Comparison of ENCODE assay signal across 8 mouse cellular contexts in genomic region chr19:5073028-5073427, GRCm38 (mm10). TPM values are rescaled to one million over a fixed set of nuclear protein-coding genes. Genes with fewer than 3 reads are reported as not detected.
DNase-seq lines count a peak whose midpoint lies in the region; ATAC-seq and TF ChIP-seq lines count a peak whose summit lies in the region.

No protein-coding gene starts in this region.

- peaks cover 19 to 25% of the 10 kb centered on the region in 2 experiments for H3K4me1 ChIP-seq in heart, embryonic 14.5 days (ENCODE audit: control insufficient read depth in 2 of 2, insufficient read depth in 2 of 2, low read length in 2 of 2)
- peaks cover 39% of the 10 kb centered on the region for H3K4me1 ChIP-seq in megakaryocyte, embryonic 14.5 days

- peak overlapping the region; percentile 89 for H3K4me2 ChIP-seq in heart, embryonic 14.5 days (ENCODE audit: low read length)

- no peak for ATAC-seq in heart, embryonic 14.5 days (ENCODE audit: insufficient number of reproducible peaks, insufficient read depth, low FRiP score, low read depth)

- H3K27me3 ChIP-seq in C2C12 (ENCODE audit: control insufficient read depth, insufficient read depth, insufficient read length) = no peaks in the 10 kb centered on the region
- H3K27me3 ChIP-seq in heart, embryonic 14.5 days (ENCODE audit: control insufficient read depth, insufficient read depth, low read length) = peaks cover 12% of the 10 kb centered on the region
- peaks cover 61% of the 10 kb centered on the region for H3K27me3 ChIP-seq in megakaryocyte, embryonic 14.5 days (replicated peaks)

- H3K9me3 ChIP-seq in heart, embryonic 14.5 days (ENCODE audit: control insufficient read depth, low read length) = no peaks in the 10 kb centered on the region
- peaks cover 5% of the 10 kb centered on the region for H3K9me3 ChIP-seq in megakaryocyte, embryonic 14.5 days

- H3ac ChIP-seq in C2C12 (ENCODE audit: control insufficient read depth, insufficient read length, low read depth) = no peak overlapping the region

- H3K9ac ChIP-seq in heart, embryonic 14.5 days (ENCODE audit: low read length) = no peak overlapping the region

- peak; percentile 46 for DNase-seq in cerebellum, adult 11-12 months
- DNase-seq in cerebellum, adult 11 months = no peak
- DNase-seq in cerebellum, postnatal 10 days = peak; percentile 80 to 82
- DNase-seq in kidney, postnatal 36 days = peak; percentile 57 to 89
- DNase-seq in yolk sac, embryonic 10.5 days (ENCODE audit: low spot score) = peak; percentile 75

- TF ChIP-seq CTCF in C2C12 (IDR thresholded peaks at IDR 0.05; ENCODE audit: control insufficient read depth, insufficient read depth, insufficient read length) = peak; percentile 19

- no peak overlapping the region for H3K4me3 ChIP-seq in C2C12 (ENCODE audit: insufficient read depth, poor library complexity, severe bottlenecking)
- peak overlapping the region; percentile 20 to 49; a peak in 2 of 4 replicates for H3K4me3 ChIP-seq in heart, embryonic 14.5 days (ENCODE audit: control insufficient read depth in 1 of 2, insufficient read depth in 1 of 2, low read depth in 1 of 2, low read length in 2 of 2)
- peak overlapping the region; percentile 92 for H3K4me3 ChIP-seq in megakaryocyte, embryonic 14.5 days (replicated peaks)

- H3K79me2 ChIP-seq in C2C12 (ENCODE audit: control insufficient read depth, insufficient read depth) = no peaks in the 10 kb centered on the region

- no peaks in the 10 kb centered on the region for H3K79me3 ChIP-seq in C2C12 (ENCODE audit: low read depth)

- 2% methylated on average over 15 of the region's 15 CpGs for WGBS in heart, embryonic 14.5 days

- H3K27ac ChIP-seq in heart, embryonic 14.5 days (replicated peaks in 1 of 2; ENCODE audit: control insufficient read depth in 1 of 2, insufficient read depth in 1 of 2, low read depth in 2 of 2, low read length in 2 of 2) = no peak overlapping the region

- H3K36me3 ChIP-seq in C2C12 (ENCODE audit: control insufficient read depth, insufficient read depth) = no peaks in the 10 kb centered on the region
- no peaks in the 10 kb centered on the region for H3K36me3 ChIP-seq in heart, embryonic 14.5 days (ENCODE audit: control insufficient read depth, insufficient read depth, low read length)
- no peaks in the 10 kb centered on the region for H3K36me3 ChIP-seq in megakaryocyte, embryonic 14.5 days (replicated peaks; ENCODE audit: low read length)

TF ChIP-seq in C2C12, 6 proteins besides CTCF, POLR2A, EP300 and RAD21:
- no peak for TF ChIP-seq USF1 (IDR thresholded peaks at IDR 0.05; ENCODE audit: low read depth)
- no peak for TF ChIP-seq MAX (IDR thresholded peaks at IDR 0.05)
- no peak for TF ChIP-seq MYOD1 (IDR thresholded peaks at IDR 0.05; ENCODE audit: control insufficient read depth, insufficient read length, low read depth)
- no peak for TF ChIP-seq FOSL1 (IDR thresholded peaks at IDR 0.05; ENCODE audit: insufficient read depth, low read length, poor library complexity, severe bottlenecking)
- TF ChIP-seq MYOG (IDR thresholded peaks at IDR 0.05; ENCODE audit: control insufficient read depth, extremely low read depth, insufficient read length) = no peak
- no peak for TF ChIP-seq CEBPB (IDR thresholded peaks at IDR 0.05; ENCODE audit: low read depth)

RNA-seq across cellular contexts. Expression of gene Cd248, which starts 5.2 kb away (rescaled TPM):
- 3.2 TPM for polyA plus RNA-seq in C2C12 (2012; fragmentation: generic; extraction: Trizol)
- 15.3 and 16.8 TPM in 2 replicates for polyA plus RNA-seq in heart, embryonic 14.5 days (2014; fragmentation: Nextera tagmentation; extraction: Ambion mirVana)
- 0.74 and 1.3 TPM in 2 replicates for polyA plus RNA-seq in megakaryocyte, embryonic 14.5 days (2012; ENCODE audit: insufficient read depth, low replicate concordance)

RNA-seq across cellular contexts. Expression of gene Tmem151a, which starts 12.3 kb away (rescaled TPM):
- 4.6 TPM for polyA plus RNA-seq in C2C12 (2012; fragmentation: generic; extraction: Trizol)
- polyA plus RNA-seq in heart, embryonic 14.5 days (2014; fragmentation: Nextera tagmentation; extraction: Ambion mirVana) = 3.7 and 3.9 TPM in 2 replicates
- 0.32 TPM in 1 of 2 replicates, not detected in the other for polyA plus RNA-seq in megakaryocyte, embryonic 14.5 days (2012; ENCODE audit: insufficient read depth, low replicate concordance)

RNA-seq across cellular contexts. Expression of gene Yif1a, which starts 15.3 kb away (rescaled TPM):
- 57.6 TPM for polyA plus RNA-seq in C2C12 (2012; fragmentation: generic; extraction: Trizol)
- 112 and 122 TPM in 2 replicates for polyA plus RNA-seq in heart, embryonic 14.5 days (2014; fragmentation: Nextera tagmentation; extraction: Ambion mirVana)
- polyA plus RNA-seq in megakaryocyte, embryonic 14.5 days (2012; ENCODE audit: insufficient read depth, low replicate concordance) = 24.4 and 25.6 TPM in 2 replicates

RNA-seq across cellular contexts. Expression of gene Rin1, which starts 22.7 kb away (rescaled TPM):
- 48.9 TPM for polyA plus RNA-seq in C2C12 (2012; fragmentation: generic; extraction: Trizol)
- polyA plus RNA-seq in heart, embryonic 14.5 days (2014; fragmentation: Nextera tagmentation; extraction: Ambion mirVana) = 1.9 and 2.7 TPM in 2 replicates
- polyA plus RNA-seq in megakaryocyte, embryonic 14.5 days (2012; ENCODE audit: insufficient read depth, low replicate concordance) = 0.47 TPM in 1 of 2 replicates, not detected in the other

RNA-seq across cellular contexts. Expression of gene Cnih2, which starts 25.3 kb away (rescaled TPM):
- 1.9 TPM for polyA plus RNA-seq in C2C12 (2012; fragmentation: generic; extraction: Trizol)
- polyA plus RNA-seq in heart, embryonic 14.5 days (2014; fragmentation: Nextera tagmentation; extraction: Ambion mirVana) = 4.4 and 5.4 TPM in 2 replicates
- polyA plus RNA-seq in megakaryocyte, embryonic 14.5 days (2012; ENCODE audit: insufficient read depth, low replicate concordance) = 4.9 and 13.6 TPM in 2 replicates
